Mouse (Mus musculus): ENCODE measurements at regions not wholly inside any gene's neighbourhood (a gene's known extent, or its start where the extent isn't known, plus 50 kb on each side); places are given as distances from the start of the nearest gene placed in this dataset.
A peak's percentile ranks its signal among the peaks of the same experiment; 100 is the strongest.

DNA sequence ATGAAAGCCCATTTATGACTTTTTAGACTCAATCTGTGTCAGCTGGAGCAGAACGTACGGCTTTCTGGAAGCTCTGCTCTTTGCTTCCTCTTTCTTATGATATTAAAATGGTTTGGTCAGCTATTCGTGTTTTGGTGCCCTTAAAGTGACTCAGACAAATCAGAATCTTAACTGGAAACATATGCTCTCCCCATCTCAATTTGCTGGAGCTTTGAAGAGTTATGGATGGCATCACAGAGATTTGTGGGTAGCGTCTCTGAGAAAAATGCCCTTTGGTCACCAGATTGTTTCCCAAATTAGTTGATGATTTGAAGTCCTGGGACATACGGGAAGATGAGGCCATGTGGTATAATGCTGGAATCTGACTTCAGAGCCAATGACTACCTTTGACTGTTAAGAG is 394.0 kb downstream of the Ttll7 start:
- H3K4me2 ChIP-seq (ENCODE audit: low read length): no peak overlapping the region
- no peak overlapping the region for H3K9ac ChIP-seq (ENCODE audit: low read length)
- no peaks in the 10 kb centered on the region for H3K9me3 ChIP-seq (ENCODE audit: control insufficient read depth, low read length)
- peaks cover 2% of the 10 kb centered on the region; the same call in 1 of the 2 replicates for H3K27me3 ChIP-seq (ENCODE audit: control insufficient read depth, insufficient read depth, low read length)
- no peaks in the 10 kb centered on the region for H3K36me3 ChIP-seq (ENCODE audit: control insufficient read depth, insufficient read depth, low read length)
- no peak for ATAC-seq (ENCODE audit: insufficient number of reproducible peaks, insufficient read depth, low FRiP score, low read depth)
- no peak overlapping the region for H3K4me3 ChIP-seq (ENCODE audit: control insufficient read depth in 1 of 2, insufficient read depth in 1 of 2, low read depth in 1 of 2, low read length in 2 of 2)
- no peak overlapping the region for H3K27ac ChIP-seq (replicated peaks in 1 of 2; ENCODE audit: control insufficient read depth in 1 of 2, insufficient read depth in 1 of 2, low read depth in 2 of 2, low read length in 2 of 2)
- no peaks in the 10 kb centered on the region for H3K4me1 ChIP-seq (ENCODE audit: control insufficient read depth in 2 of 2, insufficient read depth in 2 of 2, low read length in 2 of 2)
- 78% methylated on average over 5 of the region's 5 CpGs for WGBS

DNA sequence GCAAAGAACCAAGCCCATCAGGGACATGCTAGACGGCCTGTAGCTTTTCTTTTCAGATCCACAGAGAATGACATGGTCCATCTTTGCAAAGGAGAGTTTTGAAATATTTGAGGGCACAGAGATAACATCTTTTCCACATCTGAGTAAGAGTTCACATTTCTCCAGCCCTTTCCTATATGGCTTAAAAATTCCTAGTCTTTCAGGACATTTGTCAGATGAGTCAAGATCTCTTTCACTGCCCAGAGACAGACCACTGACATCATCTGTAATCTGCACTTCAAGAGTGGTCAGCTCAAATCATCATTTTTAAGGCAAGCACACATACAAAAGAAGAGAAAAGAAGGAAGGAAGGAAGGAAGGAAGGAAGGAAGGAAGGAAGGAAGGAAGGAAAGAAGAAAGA is 397.3 kb downstream of the Ttll7 start:
- 84% methylated on average over 1 of the region's 1 CpGs for WGBS
- Histone ChIP-seq H3K9ac (ENCODE audit: low read length) (no peak overlapping the region), H3K4me2 (ENCODE audit: low read length) (no peak overlapping the region), H3K4me1 (ENCODE audit: control insufficient read depth in 2 of 2, insufficient read depth in 2 of 2, low read length in 2 of 2) (no peaks in the 10 kb centered on the region), H3K4me3 (ENCODE audit: control insufficient read depth in 1 of 2, insufficient read depth in 1 of 2, low read depth in 1 of 2, low read length in 2 of 2) (no peak overlapping the region), H3K9me3 (ENCODE audit: control insufficient read depth, low read length) (no peaks in the 10 kb centered on the region), H3K27me3 (ENCODE audit: control insufficient read depth, insufficient read depth, low read length) (peaks cover 2% of the 10 kb centered on the region; the same call in 1 of the 2 replicates), H3K36me3 (ENCODE audit: control insufficient read depth, insufficient read depth, low read length) (no peaks in the 10 kb centered on the region), H3K27ac (replicated peaks in 1 of 2; ENCODE audit: control insufficient read depth in 1 of 2, insufficient read depth in 1 of 2, low read depth in 2 of 2, low read length in 2 of 2) (no peak overlapping the region)
- ATAC-seq (ENCODE audit: insufficient number of reproducible peaks, insufficient read depth, low FRiP score, low read depth): no peak

DNA sequence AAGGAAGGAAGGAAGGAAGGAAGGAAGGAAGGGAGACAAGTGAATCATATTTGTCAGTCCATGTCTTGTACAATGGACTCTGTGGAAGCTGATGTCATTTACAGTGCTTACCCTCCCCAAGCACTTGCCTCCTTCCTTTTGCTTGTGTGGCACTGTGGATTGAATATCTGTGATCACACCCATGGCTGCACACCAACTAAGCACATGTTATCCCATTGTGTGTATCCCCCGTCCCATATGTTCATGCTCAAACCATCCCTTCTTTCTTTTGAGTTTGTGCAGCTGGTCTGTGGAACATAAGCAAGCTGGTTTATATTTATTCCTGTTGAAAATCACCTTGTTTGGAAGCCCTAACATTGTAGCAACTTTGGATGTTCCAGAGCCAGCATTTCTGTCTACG is 397.7 kb downstream of the Ttll7 start:
- H3K4me2 ChIP-seq (ENCODE audit: low read length): no peak overlapping the region
- no peaks in the 10 kb centered on the region for H3K4me1 ChIP-seq (ENCODE audit: control insufficient read depth in 2 of 2, insufficient read depth in 2 of 2, low read length in 2 of 2)
- ATAC-seq (ENCODE audit: insufficient number of reproducible peaks, insufficient read depth, low FRiP score, low read depth): no peak
- 93% methylated on average over 2 of the region's 2 CpGs for WGBS
- no peaks in the 10 kb centered on the region for H3K9me3 ChIP-seq (ENCODE audit: control insufficient read depth, low read length)
- H3K27ac ChIP-seq (replicated peaks in 1 of 2; ENCODE audit: control insufficient read depth in 1 of 2, insufficient read depth in 1 of 2, low read depth in 2 of 2, low read length in 2 of 2): no peak overlapping the region
- no peak overlapping the region for H3K9ac ChIP-seq (ENCODE audit: low read length)
- H3K4me3 ChIP-seq (ENCODE audit: control insufficient read depth in 1 of 2, insufficient read depth in 1 of 2, low read depth in 1 of 2, low read length in 2 of 2): no peak overlapping the region
- no peaks in the 10 kb centered on the region for H3K36me3 ChIP-seq (ENCODE audit: control insufficient read depth, insufficient read depth, low read length)
- peaks cover 2% of the 10 kb centered on the region; the same call in 1 of the 2 replicates for H3K27me3 ChIP-seq (ENCODE audit: control insufficient read depth, insufficient read depth, low read length)

DNA sequence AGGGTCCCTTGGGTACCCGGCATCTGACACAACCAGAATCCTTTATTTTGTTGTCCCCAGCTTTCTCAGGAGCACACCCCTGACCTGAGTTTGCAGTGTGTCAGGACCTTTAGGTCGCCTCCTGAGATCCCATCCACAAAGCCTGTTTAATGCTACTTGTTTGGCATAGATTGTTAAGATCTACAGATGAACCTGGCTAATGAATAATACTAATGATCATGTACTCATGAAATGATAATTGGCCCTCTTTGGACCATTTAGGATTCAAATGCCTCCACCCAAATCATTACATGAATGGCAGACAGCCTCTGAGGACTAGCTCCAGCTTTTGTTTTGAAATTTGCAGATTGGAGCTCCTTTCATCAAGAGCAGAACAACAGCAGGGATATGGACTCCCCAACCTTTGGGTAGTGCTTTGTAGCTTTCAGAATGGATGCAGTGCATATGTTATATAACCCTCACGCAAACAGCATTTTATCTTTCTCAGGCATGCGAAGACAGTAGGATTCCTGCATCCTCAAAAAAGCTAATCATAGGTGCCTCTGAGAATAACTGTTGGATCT is 400.1 kb downstream of the Ttll7 start:
- no peak overlapping the region for H3K27ac ChIP-seq (replicated peaks in 1 of 2; ENCODE audit: control insufficient read depth in 1 of 2, insufficient read depth in 1 of 2, low read depth in 2 of 2, low read length in 2 of 2)
- H3K27me3 ChIP-seq (ENCODE audit: control insufficient read depth, insufficient read depth, low read length): no peaks in the 10 kb centered on the region
- no peak overlapping the region for H3K9ac ChIP-seq (ENCODE audit: low read length)
- no peaks in the 10 kb centered on the region for H3K4me1 ChIP-seq (ENCODE audit: control insufficient read depth in 2 of 2, insufficient read depth in 2 of 2, low read length in 2 of 2)
- 79% methylated on average over 4 of the region's 4 CpGs for WGBS
- H3K9me3 ChIP-seq (ENCODE audit: control insufficient read depth, low read length): no peaks in the 10 kb centered on the region
- H3K36me3 ChIP-seq (ENCODE audit: control insufficient read depth, insufficient read depth, low read length): no peaks in the 10 kb centered on the region
- no peak for ATAC-seq (ENCODE audit: insufficient number of reproducible peaks, insufficient read depth, low FRiP score, low read depth)
- H3K4me2 ChIP-seq (ENCODE audit: low read length): no peak overlapping the region
- H3K4me3 ChIP-seq (ENCODE audit: control insufficient read depth in 1 of 2, insufficient read depth in 1 of 2, low read depth in 1 of 2, low read length in 2 of 2): no peak overlapping the region

DNA sequence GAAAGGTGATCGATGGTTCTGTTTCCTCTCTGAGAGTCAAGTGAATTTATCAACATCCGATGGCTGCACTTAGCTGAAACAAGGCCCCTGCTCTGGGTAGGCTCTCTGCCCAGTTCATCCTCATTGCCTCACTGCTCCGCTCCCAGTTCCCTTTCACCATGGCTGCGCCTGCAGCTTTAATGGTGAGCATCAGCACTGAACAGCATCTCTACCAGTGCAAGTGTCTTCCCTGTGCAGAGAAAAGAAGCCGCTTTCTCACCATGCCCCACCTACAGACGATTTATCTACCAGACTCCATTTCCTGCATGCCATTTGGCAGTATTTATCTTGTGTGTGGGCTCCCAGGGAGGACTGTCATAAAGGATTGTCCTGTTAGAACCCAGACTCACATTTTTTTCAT is 400.6 kb downstream of the Ttll7 start:
- WGBS: 56% methylated on average over 6 of the region's 6 CpGs
- Histone ChIP-seq H3K36me3 (ENCODE audit: control insufficient read depth, insufficient read depth, low read length) (no peaks in the 10 kb centered on the region), H3K9ac (ENCODE audit: low read length) (no peak overlapping the region), H3K27ac (replicated peaks in 1 of 2; ENCODE audit: control insufficient read depth in 1 of 2, insufficient read depth in 1 of 2, low read depth in 2 of 2, low read length in 2 of 2) (no peak overlapping the region), H3K27me3 (ENCODE audit: control insufficient read depth, insufficient read depth, low read length) (no peaks in the 10 kb centered on the region), H3K9me3 (ENCODE audit: control insufficient read depth, low read length) (no peaks in the 10 kb centered on the region), H3K4me1 (ENCODE audit: control insufficient read depth in 2 of 2, insufficient read depth in 2 of 2, low read length in 2 of 2) (no peaks in the 10 kb centered on the region), H3K4me3 (ENCODE audit: control insufficient read depth in 1 of 2, insufficient read depth in 1 of 2, low read depth in 1 of 2, low read length in 2 of 2) (no peak overlapping the region), H3K4me2 (ENCODE audit: low read length) (no peak overlapping the region)
- ATAC-seq (ENCODE audit: insufficient number of reproducible peaks, insufficient read depth, low FRiP score, low read depth): no peak

DNA sequence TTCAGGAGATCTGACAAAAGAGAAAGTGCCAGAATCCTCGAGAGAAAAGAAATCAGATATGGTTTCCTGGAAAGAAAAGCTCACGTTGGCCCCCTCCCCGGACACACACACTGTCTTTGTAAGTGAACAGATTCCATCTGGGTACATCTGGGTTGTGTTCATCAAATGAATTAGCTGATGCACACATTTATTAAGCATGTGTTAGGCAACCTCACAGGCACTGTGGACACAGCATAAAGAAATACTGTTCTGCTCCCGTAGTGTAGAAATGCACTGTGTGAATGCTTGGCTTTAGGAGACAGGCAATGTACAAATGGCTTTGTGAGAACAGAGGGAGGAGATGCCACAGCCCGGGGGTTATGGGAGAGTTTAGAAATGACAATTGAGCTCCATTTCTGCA is 402.3 kb downstream of the Ttll7 start:
- no peak overlapping the region for H3K9ac ChIP-seq (ENCODE audit: low read length)
- no peaks in the 10 kb centered on the region for H3K4me1 ChIP-seq (ENCODE audit: control insufficient read depth in 2 of 2, insufficient read depth in 2 of 2, low read length in 2 of 2)
- H3K9me3 ChIP-seq (ENCODE audit: control insufficient read depth, low read length): no peaks in the 10 kb centered on the region
- no peak for ATAC-seq (ENCODE audit: insufficient number of reproducible peaks, insufficient read depth, low FRiP score, low read depth)
- H3K27me3 ChIP-seq (ENCODE audit: control insufficient read depth, insufficient read depth, low read length): no peaks in the 10 kb centered on the region
- WGBS: 75% methylated on average over 5 of the region's 5 CpGs
- H3K4me3 ChIP-seq (ENCODE audit: control insufficient read depth in 1 of 2, insufficient read depth in 1 of 2, low read depth in 1 of 2, low read length in 2 of 2): no peak overlapping the region
- no peak overlapping the region for H3K27ac ChIP-seq (replicated peaks in 1 of 2; ENCODE audit: control insufficient read depth in 1 of 2, insufficient read depth in 1 of 2, low read depth in 2 of 2, low read length in 2 of 2)
- no peaks in the 10 kb centered on the region for H3K36me3 ChIP-seq (ENCODE audit: control insufficient read depth, insufficient read depth, low read length)
- no peak overlapping the region for H3K4me2 ChIP-seq (ENCODE audit: low read length)

DNA sequence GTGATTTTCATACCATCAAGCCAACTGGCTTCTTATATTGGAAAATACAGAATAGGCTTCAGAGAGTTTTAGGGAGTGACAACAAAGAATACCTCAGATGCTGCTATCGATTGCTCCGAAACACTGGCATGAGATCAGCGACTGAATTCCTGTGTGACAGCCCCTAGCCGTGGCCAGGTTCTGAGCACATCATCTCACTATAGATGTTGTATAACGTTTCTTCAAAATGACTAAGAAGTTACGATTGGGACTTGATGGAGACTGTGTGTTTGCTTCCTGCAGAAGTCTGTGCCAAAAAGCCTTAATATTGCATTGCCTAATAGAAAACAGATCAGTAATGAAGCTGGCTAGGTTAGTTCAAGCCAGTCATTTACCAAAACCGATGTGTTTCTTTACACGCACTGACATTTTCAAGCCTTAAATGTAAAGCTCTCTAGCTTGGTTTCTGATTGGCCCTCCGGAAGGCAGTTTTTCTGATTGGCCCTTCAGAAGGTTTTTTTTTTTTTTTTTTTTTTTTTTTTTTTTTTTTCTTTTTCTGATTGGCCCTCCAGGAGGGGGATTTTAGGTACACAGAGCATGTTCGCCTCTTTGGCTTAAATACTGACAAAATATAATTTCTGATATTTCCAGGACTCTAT is 408.9 kb downstream of the Ttll7 start:
- no peak overlapping the region for H3K4me3 ChIP-seq (ENCODE audit: control insufficient read depth in 1 of 2, insufficient read depth in 1 of 2, low read depth in 1 of 2, low read length in 2 of 2)
- no peak overlapping the region for H3K4me2 ChIP-seq (ENCODE audit: low read length)
- no peak for ATAC-seq (ENCODE audit: insufficient number of reproducible peaks, insufficient read depth, low FRiP score, low read depth)
- no peak overlapping the region for H3K9ac ChIP-seq (ENCODE audit: low read length)
- WGBS: 70% methylated on average over 10 of the region's 10 CpGs
- no peaks in the 10 kb centered on the region for H3K36me3 ChIP-seq (ENCODE audit: control insufficient read depth, insufficient read depth, low read length)
- no peaks in the 10 kb centered on the region for H3K4me1 ChIP-seq (ENCODE audit: control insufficient read depth in 2 of 2, insufficient read depth in 2 of 2, low read length in 2 of 2)
- no peak overlapping the region for H3K27ac ChIP-seq (replicated peaks in 1 of 2; ENCODE audit: control insufficient read depth in 1 of 2, insufficient read depth in 1 of 2, low read depth in 2 of 2, low read length in 2 of 2)
- H3K9me3 ChIP-seq (ENCODE audit: control insufficient read depth, low read length): no peaks in the 10 kb centered on the region
- H3K27me3 ChIP-seq (ENCODE audit: control insufficient read depth, insufficient read depth, low read length): no peaks in the 10 kb centered on the region

DNA sequence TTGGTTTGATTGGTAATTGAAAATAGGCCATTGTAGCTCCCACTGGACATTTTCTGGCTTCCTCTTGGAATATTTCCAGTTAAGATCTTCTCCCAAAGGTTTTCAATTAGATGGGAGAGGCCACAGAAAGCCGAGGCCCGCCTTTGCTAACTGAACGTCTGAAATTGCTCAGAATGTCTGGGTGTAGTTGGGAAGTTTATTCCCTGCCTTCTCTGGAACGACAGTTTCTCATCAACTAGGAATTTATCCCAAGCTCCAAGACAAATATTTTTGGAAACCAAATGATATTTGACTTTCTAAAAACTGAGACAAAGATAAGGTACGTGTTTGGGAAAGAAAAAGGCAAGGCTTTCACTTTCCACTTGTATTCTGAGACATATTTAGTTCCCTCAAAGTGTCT is 414.4 kb downstream of the Ttll7 start:
- peak overlapping the region; percentile 62 to 64; a peak in 3 of 4 replicates for H3K27ac ChIP-seq (replicated peaks in 1 of 2; ENCODE audit: control insufficient read depth in 1 of 2, insufficient read depth in 1 of 2, low read depth in 2 of 2, low read length in 2 of 2)
- WGBS: 47% methylated on average over 5 of the region's 5 CpGs
- H3K9me3 ChIP-seq (ENCODE audit: control insufficient read depth, low read length): no peaks in the 10 kb centered on the region
- H3K4me3 ChIP-seq (ENCODE audit: control insufficient read depth in 1 of 2, insufficient read depth in 1 of 2, low read depth in 1 of 2, low read length in 2 of 2): no peak overlapping the region
- H3K9ac ChIP-seq (ENCODE audit: low read length): no peak overlapping the region
- H3K36me3 ChIP-seq (ENCODE audit: control insufficient read depth, insufficient read depth, low read length): no peaks in the 10 kb centered on the region
- no peak overlapping the region for H3K4me2 ChIP-seq (ENCODE audit: low read length)
- ATAC-seq (ENCODE audit: insufficient number of reproducible peaks, insufficient read depth, low FRiP score, low read depth): no peak
- H3K4me1 ChIP-seq (ENCODE audit: control insufficient read depth in 2 of 2, insufficient read depth in 2 of 2, low read length in 2 of 2): no peaks in the 10 kb centered on the region
- H3K27me3 ChIP-seq (ENCODE audit: control insufficient read depth, insufficient read depth, low read length): no peaks in the 10 kb centered on the region

Measured in heart, embryonic 14.5 days (tissue).